Mouse (Mus musculus): ENCODE results near the gene Ada. TPM values are rescaled to one million over a fixed set of nuclear protein-coding genes. Genes with fewer than 3 reads are reported as not detected.

Ada gene
- polyA plus RNA-seq, 1 experiment = 414 TPM

- peaks cover 14% of the 10 kb centered on the region for H3K36me3 ChIP-seq (ENCODE audit: control insufficient read depth, insufficient read depth, low read length)
- no peak overlapping the region for H3K4me3 ChIP-seq (ENCODE audit: low read depth, low read length)
- no peaks in the 10 kb centered on the region for H3K27me3 ChIP-seq (ENCODE audit: control insufficient read depth, insufficient read depth, low read length)
- H3K4me1 ChIP-seq (ENCODE audit: control insufficient read depth, insufficient read depth, insufficient read length, low read length) = peaks cover 15% of the 10 kb centered on the region; the same call in 1 of the 2 replicates
- TF ChIP-seq POLR2A (IDR thresholded peaks at IDR 0.05; ENCODE audit: low read depth, low read length) (no peak), CTCF (IDR thresholded peaks at IDR 0.05; ENCODE audit: extremely low read depth, insufficient read length, insufficient replicate concordance, low read depth, low read length) (no peak)
- peak overlapping the region; percentile 61 for H3K27ac ChIP-seq (ENCODE audit: insufficient read depth, low read depth, low read length)
- WGBS = 68% methylated on average over 7 of the region's 7 CpGs
Observed at GRCm38 (mm10) chr2:163702431-163702830, 47.6 kb downstream of the Ada start.

GRCm38 (mm10) chr2:163699078-163699780 is 50.8 kb downstream of the Ada start:
- Histone ChIP-seq H3K27ac (ENCODE audit: insufficient read depth, low read depth, low read length) (no peak overlapping the region), H3K4me1 (ENCODE audit: control insufficient read depth, insufficient read depth, insufficient read length, low read length) (peaks cover 9% of the 10 kb centered on the region; the same call in 1 of the 2 replicates), H3K36me3 (ENCODE audit: control insufficient read depth, insufficient read depth, low read length) (peaks cover 4% of the 10 kb centered on the region), H3K27me3 (ENCODE audit: control insufficient read depth, insufficient read depth, low read length) (no peaks in the 10 kb centered on the region), H3K4me3 (ENCODE audit: low read depth, low read length) (no peak overlapping the region)
- WGBS = 77% methylated on average over 11 of the region's 11 CpGs
- TF ChIP-seq POLR2A (IDR thresholded peaks at IDR 0.05; ENCODE audit: low read depth, low read length) = no peak
- TF ChIP-seq CTCF (IDR thresholded peaks at IDR 0.05; ENCODE audit: extremely low read depth, insufficient read length, insufficient replicate concordance, low read depth, low read length) = no peak

- 45% methylated on average over 16 of the region's 16 CpGs for WGBS
- H3K27me3 ChIP-seq (ENCODE audit: control insufficient read depth, insufficient read depth, low read length) = no peaks in the 10 kb centered on the region
- peaks cover 9% of the 10 kb centered on the region; the same call in 1 of the 2 replicates for H3K4me1 ChIP-seq (ENCODE audit: control insufficient read depth, insufficient read depth, insufficient read length, low read length)
- H3K27ac ChIP-seq (ENCODE audit: insufficient read depth, low read depth, low read length) = peak overlapping the region; percentile 79
- TF ChIP-seq CTCF (IDR thresholded peaks at IDR 0.05; ENCODE audit: extremely low read depth, insufficient read length, insufficient replicate concordance, low read depth, low read length) = no peak
- TF ChIP-seq POLR2A (IDR thresholded peaks at IDR 0.05; ENCODE audit: low read depth, low read length) = no peak
- no peak overlapping the region for H3K4me3 ChIP-seq (ENCODE audit: low read depth, low read length)
- H3K36me3 ChIP-seq (ENCODE audit: control insufficient read depth, insufficient read depth, low read length) = no peaks in the 10 kb centered on the region
Observed at GRCm38 (mm10) chr2:163697764-163698480, 52.1 kb downstream of the Ada start.

- Histone ChIP-seq H3K4me1 (ENCODE audit: control insufficient read depth, insufficient read depth, insufficient read length, low read length) (peaks cover 13% of the 10 kb centered on the region; the same call in 1 of the 2 replicates), H3K27ac (ENCODE audit: insufficient read depth, low read depth, low read length) (0 out of 2 replicates have a peak overlapping the region, but pooled peaks have one; percentile 5), H3K36me3 (ENCODE audit: control insufficient read depth, insufficient read depth, low read length) (no peaks in the 10 kb centered on the region), H3K4me3 (ENCODE audit: low read depth, low read length) (no peak overlapping the region), H3K27me3 (ENCODE audit: control insufficient read depth, insufficient read depth, low read length) (no peaks in the 10 kb centered on the region)
- TF ChIP-seq POLR2A (IDR thresholded peaks at IDR 0.05; ENCODE audit: low read depth, low read length) (no peak), CTCF (IDR thresholded peaks at IDR 0.05; ENCODE audit: extremely low read depth, insufficient read length, insufficient replicate concordance, low read depth, low read length) (no peak)
- 67% methylated on average over 2 of the region's 2 CpGs for WGBS
Observed at GRCm38 (mm10) chr2:163696763-163697162, 53.3 kb downstream of the Ada start.

GRCm38 (mm10) chr2:163693716-163694314 is 56.2 kb downstream of the Ada start:
- peak overlapping the region; percentile 64 for H3K27ac ChIP-seq (ENCODE audit: insufficient read depth, low read depth, low read length)
- WGBS = 69% methylated on average over 9 of the region's 9 CpGs

GRCm38 (mm10) chr2:163692873-163693612 is 57.0 kb downstream of the Ada start:
- Histone ChIP-seq H3K4me1 (ENCODE audit: control insufficient read depth, insufficient read depth, insufficient read length, low read length) (peaks cover 16% of the 10 kb centered on the region; the same call in 1 of the 2 replicates), H3K27me3 (ENCODE audit: control insufficient read depth, insufficient read depth, low read length) (no peaks in the 10 kb centered on the region), H3K27ac (ENCODE audit: insufficient read depth, low read depth, low read length) (peak overlapping the region; percentile 64), H3K36me3 (ENCODE audit: control insufficient read depth, insufficient read depth, low read length) (no peaks in the 10 kb centered on the region), H3K4me3 (ENCODE audit: low read depth, low read length) (no peak overlapping the region)
- TF ChIP-seq POLR2A (IDR thresholded peaks at IDR 0.05; ENCODE audit: low read depth, low read length) (no peak), CTCF (IDR thresholded peaks at IDR 0.05; ENCODE audit: extremely low read depth, insufficient read length, insufficient replicate concordance, low read depth, low read length) (no peak)
- WGBS = 67% methylated on average over 3 of the region's 3 CpGs

More at GRCm38 (mm10) chr2:163693716-163694314, 56.2 kb downstream of the Ada start:
- TF ChIP-seq CTCF (IDR thresholded peaks at IDR 0.05; ENCODE audit: extremely low read depth, insufficient read length, insufficient replicate concordance, low read depth, low read length) = no peak
- TF ChIP-seq POLR2A (IDR thresholded peaks at IDR 0.05; ENCODE audit: low read depth, low read length) = peak; percentile 55; the same call in 1 of the 2 replicates
- Histone ChIP-seq H3K36me3 (ENCODE audit: control insufficient read depth, insufficient read depth, low read length) (no peaks in the 10 kb centered on the region), H3K4me3 (ENCODE audit: low read depth, low read length) (peak overlapping the region; percentile 22), H3K27me3 (ENCODE audit: control insufficient read depth, insufficient read depth, low read length) (no peaks in the 10 kb centered on the region), H3K4me1 (ENCODE audit: control insufficient read depth, insufficient read depth, insufficient read length, low read length) (peaks cover 19% of the 10 kb centered on the region; the same call in 1 of the 2 replicates)
